Mouse (Mus musculus) limb, embryonic 13.5 days (tissue): ENCODE measurements around the gene March5. TPM values are rescaled to one million over a fixed set of nuclear protein-coding genes. Genes with fewer than 3 reads are reported as not detected.
"Not testable (repeated sequence)": the region's sequence is repeated elsewhere in the genome, so short reads cannot be mapped to it uniquely, and the experiment has no call there.

Experiments used
- ATAC-seq: fragments of 200-750 bp; cut with Nextera tagmentation; 2 replicates; pipeline ENCODE4 v1.8.0; 2017; ENCODE audit warnings: low read depth, moderate number of reproducible peaks, moderate TSS enrichment; ENCODE audit not compliant: low FRiP score
- H3K27ac ChIP-seq: fragments of 300-500 bp; sonication (generic); 2 replicates; pipeline ENCODE4 v1.5.1; 2015; ENCODE audit warnings: inconsistent platforms, mild to moderate bottlenecking, moderate library complexity
- H3K27me3 ChIP-seq: fragments of 300-500 bp; sonication (generic); 2 replicates; pipeline ENCODE4 v1.6.1; 2015; ENCODE audit warnings: mild to moderate bottlenecking, inconsistent platforms
- H3K36me3 ChIP-seq: fragments of 300-500 bp; sonication (generic); 2 replicates; pipeline ENCODE4 v1.6.1; 2015; ENCODE audit warnings: inconsistent platforms, mild to moderate bottlenecking, moderate library complexity
- H3K4me1 ChIP-seq: fragments of 300-500 bp; sonication (generic); 2 replicates; pipeline ENCODE4 v1.6.1; 2015; ENCODE audit warnings: inconsistent platforms
- H3K4me2 ChIP-seq: fragments of 300-500 bp; sonication (generic); replicated peaks from 2 replicates; pipeline ENCODE4 v1.6.1; 2015; ENCODE audit warnings: inconsistent platforms, mild to moderate bottlenecking, moderate library complexity
- H3K4me3 ChIP-seq: fragments of 300-500 bp; sonication (generic); 2 replicates; pipeline ENCODE4 v1.5.1; 2015; ENCODE audit warnings: moderate library complexity, mild to moderate bottlenecking, inconsistent platforms
- H3K9ac ChIP-seq: fragments of 300-500 bp; sonication (generic); 2 replicates; pipeline ENCODE4 v1.6.1; 2015; ENCODE audit warnings: mild to moderate bottlenecking, inconsistent platforms
- H3K9me3 ChIP-seq: fragments of 300-500 bp; sonication (generic); 2 replicates; pipeline ENCODE4 v1.6.1; 2016; ENCODE audit warnings: inconsistent platforms
- WGBS: fragments of 180-500 bp; shearing (Covaris S2); methylation state at CpG from one replicate; pipeline ENCODE4 v1.1.7; 2015; 5-methylcytosine and 5-hydroxymethylcytosine counted together
- polyA plus RNA-seq: library from polyadenylated mRNA; unstranded; fragments of >200 nt; fragmentation: Nextera tagmentation; extraction: Ambion mirVana; gene quantifications from 2 replicates; pipeline ENCODE4 v1.2.1, GENCODE M21; 2015

Gene March5
- polyA plus RNA-seq, 1 experiment from 2014 or later, result 112 TPM

DNA sequence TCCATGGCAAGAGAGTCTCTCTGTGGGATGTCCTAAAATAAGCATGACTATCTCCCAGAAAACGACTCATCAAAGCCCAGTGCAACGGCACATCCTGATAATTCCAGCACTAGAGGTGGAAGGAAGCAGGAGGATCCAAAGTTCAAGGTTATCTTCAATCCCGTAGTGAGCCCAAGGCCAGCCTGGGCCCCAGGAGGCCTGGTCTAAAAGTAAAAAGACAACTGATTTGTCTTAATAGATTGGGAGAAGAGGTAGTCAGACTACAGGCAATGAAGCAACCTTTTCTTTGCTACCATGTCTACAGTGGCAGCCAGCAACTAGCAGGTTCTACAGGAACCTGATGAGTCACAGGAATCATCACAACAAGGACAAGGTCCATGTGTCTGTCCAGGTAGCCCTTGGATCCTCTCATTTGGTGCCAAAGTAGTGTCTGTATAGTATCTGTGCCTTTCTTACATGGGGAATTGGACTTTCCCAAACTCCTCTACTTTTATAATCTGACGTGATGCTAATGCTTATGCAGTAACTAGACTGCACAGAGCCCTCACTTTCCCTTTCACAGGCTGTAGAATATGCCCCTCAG lies 18.9 kb upstream of the March5 start:
- WGBS, result 73% methylated on average over 4 of the region's 4 CpGs
- Histone ChIP-seq H3K4me1 (no peaks in the 10 kb centered on the region), H3K4me2 (no peak overlapping the region), H3K9ac (no peak overlapping the region), H3K27ac (no peak overlapping the region), H3K27me3 (no peaks in the 10 kb centered on the region), H3K9me3 (no peaks in the 10 kb centered on the region), H3K36me3 (no peaks in the 10 kb centered on the region), H3K4me3 (no peak overlapping the region)
- ATAC-seq, result no peak

DNA sequence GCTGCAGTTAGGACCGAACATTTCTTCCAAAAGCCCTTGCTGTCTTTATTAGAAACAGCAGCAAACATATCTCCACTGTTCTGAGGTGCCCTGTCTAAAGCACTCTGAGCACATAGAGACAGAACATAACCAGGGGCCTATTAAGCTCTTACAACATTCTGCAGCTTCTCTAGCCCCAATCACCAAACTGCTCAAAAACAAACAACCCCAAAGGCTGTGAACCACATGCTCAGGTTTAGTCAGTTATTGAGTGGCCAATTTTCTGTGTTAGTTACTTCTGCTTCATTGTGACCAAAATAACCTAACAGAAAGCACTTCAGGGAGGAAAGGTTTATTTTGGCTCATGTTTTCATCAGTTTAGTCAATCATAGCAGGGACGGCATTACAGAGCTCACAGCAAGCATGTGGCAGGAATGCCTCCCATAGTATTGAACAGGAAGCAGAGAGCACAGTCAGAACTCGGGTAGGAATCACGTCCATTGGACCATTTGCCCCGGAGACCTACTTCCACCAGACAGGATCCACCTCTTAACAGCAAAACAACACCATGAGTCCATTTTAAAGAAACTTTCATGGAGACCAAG lies 14.8 kb upstream of the March5 start:
- Histone ChIP-seq H3K4me2 (no peak overlapping the region), H3K4me3 (no peak overlapping the region), H3K4me1 (no peaks in the 10 kb centered on the region), H3K9ac (no peak overlapping the region), H3K36me3 (no peaks in the 10 kb centered on the region), H3K9me3 (no peaks in the 10 kb centered on the region), H3K27me3 (no peaks in the 10 kb centered on the region), H3K27ac (no peak overlapping the region)
- 67% methylated on average over 5 of the region's 5 CpGs for WGBS
- no peak for ATAC-seq

DNA sequence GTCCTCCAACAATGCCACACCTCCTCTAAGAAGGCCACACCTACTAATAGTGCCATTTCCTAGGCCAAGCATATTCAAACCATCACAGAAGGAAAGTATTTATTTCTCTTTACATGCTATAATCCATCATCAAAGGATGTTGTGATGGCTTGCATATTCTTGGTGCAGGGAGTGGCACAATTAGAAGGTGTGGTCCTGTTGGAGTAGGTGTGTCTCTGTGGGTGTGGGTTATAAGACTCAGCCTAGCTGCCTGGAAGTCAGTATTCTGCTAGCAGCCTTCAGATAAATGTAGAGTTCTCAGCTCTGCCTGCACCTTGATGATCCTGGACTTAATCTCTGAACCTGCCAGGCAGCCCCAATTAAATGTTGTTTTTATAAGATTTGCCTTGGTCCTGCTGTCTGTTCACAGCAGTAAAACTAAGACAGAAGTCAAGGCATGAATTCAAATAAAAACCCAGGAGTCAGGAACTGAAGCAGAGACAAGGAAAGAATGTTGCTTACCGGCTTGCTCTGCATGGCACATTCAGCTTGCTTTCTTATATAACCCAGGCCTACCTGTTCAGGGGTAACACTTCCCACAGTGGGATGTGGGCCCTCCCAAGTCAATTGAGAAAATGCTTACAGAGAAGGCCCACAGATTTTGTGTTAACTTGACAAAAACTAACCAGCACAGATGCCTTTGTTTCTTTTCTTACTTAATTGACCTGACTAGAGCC lies 9.0 kb upstream of the March5 start:
- no peak overlapping the region for H3K4me2 ChIP-seq
- ATAC-seq, result no peak
- no peaks in the 10 kb centered on the region for H3K9me3 ChIP-seq
- H3K27me3 ChIP-seq, result no peaks in the 10 kb centered on the region
- H3K4me1 ChIP-seq, result no peaks in the 10 kb centered on the region
- no peaks in the 10 kb centered on the region for H3K36me3 ChIP-seq
- WGBS, result 45% methylated on average over 1 of the region's 1 CpGs
- no peak overlapping the region for H3K9ac ChIP-seq
- H3K27ac ChIP-seq, result no peak overlapping the region
- H3K4me3 ChIP-seq, result no peak overlapping the region

DNA sequence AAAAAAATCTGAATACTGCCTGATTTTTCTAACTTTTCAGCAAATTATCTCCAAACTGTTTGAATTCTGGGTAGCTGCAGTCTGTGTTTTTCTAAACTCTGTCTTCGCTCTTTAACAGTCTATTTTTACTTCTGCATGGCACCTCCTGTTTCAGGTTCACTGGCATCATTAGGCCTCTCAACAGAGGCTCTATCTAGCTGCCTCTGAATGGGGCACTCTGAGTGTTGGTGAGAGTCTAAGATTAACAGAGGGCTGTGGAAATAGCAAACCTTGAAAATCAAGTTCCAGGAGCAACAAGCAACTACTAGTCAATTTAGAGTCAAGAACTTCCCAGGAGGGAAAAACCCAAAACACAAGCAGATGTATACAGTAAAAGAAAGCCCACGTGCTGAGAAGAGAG lies 7.5 kb upstream of the March5 start:
- no peak for ATAC-seq

DNA sequence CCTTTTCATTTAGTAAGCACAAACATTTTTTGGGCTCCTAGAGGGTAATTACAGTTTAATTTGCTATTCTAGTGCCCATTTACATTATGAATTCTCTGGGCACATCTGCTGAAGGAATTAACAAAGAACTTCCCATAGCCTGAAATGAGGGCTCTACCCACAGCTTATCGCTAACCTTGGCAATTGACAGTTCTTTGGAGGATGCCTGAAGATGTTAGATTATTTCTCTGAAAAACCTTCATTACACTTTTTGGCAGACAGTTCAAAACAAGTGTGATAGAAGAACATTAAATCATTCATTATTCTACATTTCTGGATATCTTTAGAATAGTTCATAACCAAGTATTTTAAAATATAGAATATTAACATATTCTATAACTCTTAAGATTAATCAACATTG lies 4.0 kb upstream of the March5 start:
- WGBS, result 97% methylated on average over 1 of the region's 1 CpGs
- Histone ChIP-seq H3K4me2 (no peak overlapping the region), H3K27me3 (no peaks in the 10 kb centered on the region), H3K4me1 (no peaks in the 10 kb centered on the region), H3K9ac (no peak overlapping the region), H3K4me3 (no peak overlapping the region), H3K36me3 (no peaks in the 10 kb centered on the region), H3K27ac (no peak overlapping the region), H3K9me3 (no peaks in the 10 kb centered on the region)
- ATAC-seq, result no peak

More for the DNA sequence above, 7.5 kb upstream of the March5 start:
- no peak overlapping the region for H3K9ac ChIP-seq
- no peaks in the 10 kb centered on the region for H3K4me1 ChIP-seq
- no peaks in the 10 kb centered on the region for H3K9me3 ChIP-seq
- no peaks in the 10 kb centered on the region for H3K36me3 ChIP-seq
- no peak overlapping the region for H3K4me3 ChIP-seq
- no peaks in the 10 kb centered on the region for H3K27me3 ChIP-seq
- no peak overlapping the region for H3K4me2 ChIP-seq
- WGBS, result 62% methylated on average over 2 of the region's 2 CpGs
- no peak overlapping the region for H3K27ac ChIP-seq

DNA sequence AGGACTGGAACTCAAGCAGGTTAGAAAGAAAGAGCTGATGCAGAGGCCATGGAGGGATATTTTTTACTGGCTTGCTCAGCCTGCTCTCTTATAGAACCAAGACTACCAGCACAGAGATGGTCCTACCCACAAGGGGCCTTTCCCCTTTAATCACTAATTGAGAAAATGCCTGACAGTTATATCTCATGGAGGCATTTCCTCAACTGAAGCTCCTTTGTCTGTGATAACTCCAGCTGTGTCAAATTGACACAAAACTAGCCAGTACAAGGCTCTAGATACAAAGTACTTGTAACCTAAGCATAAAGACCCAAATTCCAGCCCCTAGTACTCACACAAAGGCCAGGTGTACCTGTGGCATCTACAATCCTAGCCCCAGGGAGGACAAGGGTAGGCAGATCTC lies 2.2 kb upstream of the March5 start:
- H3K27ac ChIP-seq, H3K36me3 ChIP-seq, H3K9ac ChIP-seq, H3K4me3 ChIP-seq, ATAC-seq, H3K4me2 ChIP-seq, H3K27me3 ChIP-seq, H3K9me3 ChIP-seq: not testable (repeated sequence)
- H3K4me1 ChIP-seq, result peaks cover 13% of the 10 kb centered on the region

DNA sequence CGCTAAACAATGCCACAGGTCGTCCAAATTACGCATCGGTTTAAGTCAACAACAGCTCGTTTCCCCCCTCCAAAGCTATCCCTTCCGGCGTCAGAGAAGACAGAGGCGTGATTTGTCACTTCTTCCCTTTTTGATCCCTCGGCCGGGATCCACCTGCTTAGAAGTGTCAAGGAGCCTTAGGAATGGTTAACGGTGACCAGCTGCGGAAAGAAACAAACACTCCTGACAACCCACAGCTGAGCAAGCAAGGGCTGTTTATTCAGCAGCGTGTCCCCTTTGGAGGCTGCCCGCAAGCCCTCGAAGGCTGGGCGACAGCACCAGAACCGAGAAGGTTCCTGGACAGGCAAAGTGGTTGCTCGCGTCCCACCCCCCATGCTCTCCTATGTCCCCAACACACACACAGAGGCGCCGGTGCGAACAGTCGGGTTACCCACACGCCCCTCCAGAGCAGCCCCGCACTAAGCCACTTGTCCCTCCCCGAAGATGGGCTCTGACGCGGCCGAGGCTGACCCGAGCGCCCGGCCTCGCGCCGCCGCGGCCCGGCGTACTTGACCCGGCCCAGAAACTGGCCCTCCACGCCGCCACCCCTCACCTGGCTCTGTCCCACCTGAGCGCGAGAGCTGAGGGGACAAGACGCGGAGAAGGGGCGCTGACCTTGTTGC lies 571 bp upstream of the March5 start:
- no peaks in the 10 kb centered on the region for H3K9me3 ChIP-seq
- H3K9ac ChIP-seq, result peak overlapping the region; percentile 99
- under 1% methylated on average over 47 of the region's 47 CpGs for WGBS
- H3K36me3 ChIP-seq, result peaks cover 16% of the 10 kb centered on the region
- peak overlapping the region; percentile 22; the same call in 1 of the 2 replicates for H3K27ac ChIP-seq
- H3K27me3 ChIP-seq, result no peaks in the 10 kb centered on the region
- peaks cover 13% of the 10 kb centered on the region for H3K4me1 ChIP-seq
- H3K4me3 ChIP-seq, result peak overlapping the region; percentile 99
- peak overlapping the region; percentile 90 for H3K4me2 ChIP-seq
- ATAC-seq, result peak; percentile 65

DNA sequence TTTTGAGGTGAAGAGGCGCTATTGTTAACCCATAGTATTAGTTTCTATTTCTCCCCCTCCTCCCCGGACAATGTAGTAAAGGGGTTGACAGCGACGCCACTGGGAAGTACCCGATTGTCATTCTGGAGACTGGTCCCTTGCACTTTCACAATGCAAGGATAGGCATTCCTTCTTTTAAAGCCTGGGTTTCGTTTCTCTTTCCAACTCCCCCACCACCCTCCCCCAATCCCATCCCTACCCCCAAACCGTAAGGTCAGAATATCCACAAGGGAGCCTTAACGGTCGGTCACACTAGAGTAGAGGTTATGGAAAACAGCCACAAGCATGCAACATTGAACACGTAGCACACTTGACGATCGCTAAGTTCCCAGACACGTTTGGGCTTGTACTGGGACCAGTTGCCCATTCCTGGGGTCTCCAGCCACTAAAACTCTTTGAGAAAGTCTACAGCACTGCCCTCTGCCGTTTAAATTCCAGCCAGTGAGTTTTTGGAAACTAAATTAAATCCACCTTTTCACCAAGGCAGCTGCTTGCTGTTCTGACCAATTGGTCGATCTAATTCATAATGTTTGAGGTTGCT lies 923 bp downstream of the March5 start, which contains the start of gene Cpeb3:
Gene Cpeb3, minus strand, starts transcription at position 426 of the 580 bp plus-strand sequence.
- H3K4me3 ChIP-seq, result peak within 1 kb of the TSS; percentile 99
- 0 out of 2 replicates have a peak, but pooled peaks have one; percentile 9 for ATAC-seq

DNA sequence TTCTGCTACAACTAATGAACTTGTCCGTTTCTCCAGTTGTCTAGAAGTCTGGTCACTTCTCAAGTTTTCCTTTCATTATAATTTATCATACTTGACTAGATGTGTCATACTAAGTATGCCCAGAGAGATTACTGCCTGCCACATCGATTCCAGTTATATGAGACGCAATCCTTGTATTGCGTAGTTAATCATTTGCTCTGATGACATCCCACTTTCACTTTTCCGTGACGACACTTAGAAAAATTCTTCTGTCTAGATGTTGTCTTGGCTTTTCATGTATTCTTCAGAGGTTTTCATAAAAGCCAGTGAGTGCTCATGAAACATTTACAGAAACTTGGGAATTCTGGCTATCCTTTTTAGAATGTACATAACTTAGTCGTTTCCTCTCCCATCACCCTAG lies 1.6 kb downstream of the March5 start:
- Histone ChIP-seq H3K4me3 (peak overlapping the region; percentile 99), H3K9me3 (no peaks in the 10 kb centered on the region), H3K9ac (peak overlapping the region; percentile 99), H3K27ac (no peak overlapping the region), H3K4me1 (peaks cover 13% of the 10 kb centered on the region), H3K4me2 (peak overlapping the region; percentile 90), H3K27me3 (no peaks in the 10 kb centered on the region), H3K36me3 (peaks cover 34% of the 10 kb centered on the region)
- ATAC-seq, result no peak
- WGBS, result 72% methylated on average over 7 of the region's 7 CpGs

More for the DNA sequence above, 923 bp downstream of the March5 start, which contains the start of gene Cpeb3:
- Histone ChIP-seq H3K9ac (peak within 1 kb of the TSS; percentile 99), H3K4me1 (peaks cover 13% of the 10 kb centered on the region), H3K4me2 (peak within 1 kb of the TSS; percentile 90), H3K36me3 (peaks cover 29% of the 10 kb centered on the region), H3K27ac (peak within 1 kb of the TSS; percentile 90), H3K27me3 (no peaks in the 10 kb centered on the region), H3K9me3 (no peaks in the 10 kb centered on the region)
- under 1% methylated on average over 15 of the region's 15 CpGs for WGBS

DNA sequence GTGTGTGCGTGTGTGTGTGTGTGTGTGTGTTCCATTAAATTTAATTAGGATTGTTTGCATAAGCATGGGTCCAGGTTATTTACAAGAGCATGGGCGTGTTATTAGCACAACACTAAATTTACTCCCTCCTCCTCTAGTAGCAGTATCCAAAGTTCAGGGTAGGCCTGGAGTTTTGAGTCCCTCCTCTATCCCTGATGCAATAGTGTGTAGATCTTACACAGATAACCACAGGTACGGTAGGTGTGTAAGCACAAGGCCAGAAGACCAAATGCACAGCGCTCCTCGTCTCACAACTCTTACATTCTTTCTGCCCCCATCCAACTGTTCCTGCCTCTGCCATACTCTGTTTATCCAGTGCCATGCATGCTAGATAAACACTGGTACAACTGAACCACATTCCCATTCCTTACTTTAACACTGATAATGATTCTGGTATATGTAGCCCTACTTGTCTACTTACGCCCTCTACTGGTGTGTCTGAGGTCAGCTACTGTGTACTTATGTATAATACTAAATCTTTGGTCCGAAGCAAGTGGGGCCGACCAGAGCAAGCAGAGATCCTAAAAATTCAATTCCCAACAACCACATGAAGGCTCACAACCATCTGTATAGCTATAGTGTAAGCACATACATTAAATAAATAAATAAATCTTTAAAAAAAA lies 2.3 kb downstream of the March5 start:
- ATAC-seq, result no peak
- H3K9ac ChIP-seq, result 0 out of 2 replicates have a peak overlapping the region, but pooled peaks have one; percentile 99
- WGBS, result 82% methylated on average over 8 of the region's 8 CpGs
- H3K36me3 ChIP-seq, result peaks cover 34% of the 10 kb centered on the region
- peak overlapping the region; percentile 90 for H3K4me2 ChIP-seq
- H3K4me3 ChIP-seq, result peak overlapping the region; percentile 99
- H3K27ac ChIP-seq, result no peak overlapping the region
- no peaks in the 10 kb centered on the region for H3K9me3 ChIP-seq
- no peaks in the 10 kb centered on the region for H3K27me3 ChIP-seq
- H3K4me1 ChIP-seq, result peaks cover 13% of the 10 kb centered on the region

DNA sequence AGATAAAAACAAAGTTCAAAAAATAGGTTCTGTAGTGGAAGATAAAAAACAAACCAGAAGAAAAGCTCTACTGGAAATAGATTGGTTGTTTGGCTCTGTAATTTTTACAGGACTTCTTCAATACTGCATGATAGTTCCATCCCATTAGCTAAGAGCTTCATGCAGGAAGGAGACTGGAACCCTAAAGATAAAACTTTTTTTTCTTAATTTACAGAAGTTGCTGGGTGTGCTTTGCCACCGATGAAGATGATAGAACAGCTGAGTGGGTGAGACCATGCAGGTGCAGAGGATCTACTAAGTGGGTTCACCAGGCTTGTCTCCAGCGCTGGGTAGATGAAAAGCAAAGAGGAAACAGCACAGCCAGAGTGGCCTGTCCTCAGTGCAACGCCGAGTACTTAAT lies 3.1 kb downstream of the March5 start:
- Histone ChIP-seq H3K4me2 (no peak overlapping the region), H3K27ac (no peak overlapping the region), H3K9me3 (no peaks in the 10 kb centered on the region), H3K36me3 (peaks cover 38% of the 10 kb centered on the region), H3K9ac (no peak overlapping the region), H3K4me3 (no peak overlapping the region), H3K4me1 (peaks cover 13% of the 10 kb centered on the region), H3K27me3 (no peaks in the 10 kb centered on the region)
- WGBS, result 91% methylated on average over 4 of the region's 4 CpGs
- ATAC-seq, result no peak
